Mouse (Mus musculus): ENCODE data around the gene Epha6.

DNA sequence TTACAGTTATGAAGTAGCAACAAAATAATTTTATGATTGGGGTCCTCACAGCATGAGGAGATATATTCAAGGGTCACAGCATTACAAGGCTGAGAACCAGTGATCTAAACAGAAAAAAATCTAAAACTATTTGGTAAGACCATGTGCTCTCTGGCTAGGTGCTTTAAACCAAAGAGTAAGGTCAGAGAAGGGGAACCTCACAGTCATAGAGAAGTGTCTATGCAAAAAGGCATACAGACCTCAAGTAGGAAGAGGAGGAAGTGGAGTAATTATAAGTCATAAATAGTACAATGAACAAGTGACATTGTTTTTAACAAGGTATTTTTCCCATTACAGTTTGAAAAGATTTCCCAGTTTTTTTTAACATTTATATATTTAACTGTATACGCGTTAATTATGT lies 983.8 kb downstream of the Epha6 start:
- no peak for TF ChIP-seq CTCF (IDR thresholded peaks at IDR 0.05; ENCODE audit: insufficient read depth, low read length)
- TF ChIP-seq POLR2A (IDR thresholded peaks at IDR 0.05; ENCODE audit: borderline replicate concordance, extremely low read depth, low read depth, low read length): no peak

All from lung, adult 2 months (tissue).